Mouse (Mus musculus): ENCODE measurements around the gene Cr1l.
A peak's percentile ranks its signal among the peaks of the same experiment; 100 is the strongest.

Gene Cr1l

GRCm38 (mm10) chr1:195130953-195131674, at the start of gene Cr1l:
TSS of gene Cr1l (minus strand) at chr1:195131586.
- peak; percentile 82 for DNase-seq (ENCODE audit: low spot score)

GRCm38 (mm10) chr1:195175980-195176931, 44.9 kb upstream of the Cr1l start, which contains the start of gene Cr2:
TSS of gene Cr2 (minus strand) at chr1:195176716.
- DNase-seq (ENCODE audit: low spot score) = peak; percentile 55

- no peak for DNase-seq (ENCODE audit: low spot score)
Measured at GRCm38 (mm10) chr1:195164996-195165755, 33.8 kb upstream of the Cr1l start.

- no peak for DNase-seq (ENCODE audit: low spot score)
Measured at GRCm38 (mm10) chr1:195132070-195132469, 684 bp upstream of the Cr1l start.

- DNase-seq (ENCODE audit: low spot score) = no peak
Measured at GRCm38 (mm10) chr1:195131675-195132015, 259 bp upstream of the Cr1l start.

GRCm38 (mm10) chr1:195130479-195130878, 907 bp downstream of the Cr1l start:
- no peak for DNase-seq (ENCODE audit: low spot score)

GRCm38 (mm10) chr1:195129867-195130266, 1.5 kb downstream of the Cr1l start:
- DNase-seq (ENCODE audit: low spot score) = no peak

GRCm38 (mm10) chr1:195114414-195114813, 17.0 kb downstream of the Cr1l start:
- no peak for DNase-seq (ENCODE audit: low spot score)

- no peak for DNase-seq (ENCODE audit: low spot score)
Measured at GRCm38 (mm10) chr1:195113621-195114020, 17.8 kb downstream of the Cr1l start.

- no peak for DNase-seq (ENCODE audit: low spot score)
Measured at GRCm38 (mm10) chr1:195100693-195101092, 30.7 kb downstream of the Cr1l start.

GRCm38 (mm10) chr1:195098004-195098403, 33.4 kb downstream of the Cr1l start:
- no peak for DNase-seq (ENCODE audit: low spot score)

- DNase-seq (ENCODE audit: low spot score) = peak; percentile 73
Measured at GRCm38 (mm10) chr1:195092220-195092720, 39.1 kb downstream of the Cr1l start, which contains the start of gene Cd46. TSS of gene Cd46 (minus strand) at chr1:195092249.

GRCm38 (mm10) chr1:195091699-195092219, 39.6 kb downstream of the Cr1l start:
- no peak for DNase-seq (ENCODE audit: low spot score)

- no peak for DNase-seq (ENCODE audit: low spot score)
Measured at GRCm38 (mm10) chr1:195082142-195082541, 49.2 kb downstream of the Cr1l start.

Measured in testis, postnatal 10 days (tissue).